In the genomic region with DNA sequence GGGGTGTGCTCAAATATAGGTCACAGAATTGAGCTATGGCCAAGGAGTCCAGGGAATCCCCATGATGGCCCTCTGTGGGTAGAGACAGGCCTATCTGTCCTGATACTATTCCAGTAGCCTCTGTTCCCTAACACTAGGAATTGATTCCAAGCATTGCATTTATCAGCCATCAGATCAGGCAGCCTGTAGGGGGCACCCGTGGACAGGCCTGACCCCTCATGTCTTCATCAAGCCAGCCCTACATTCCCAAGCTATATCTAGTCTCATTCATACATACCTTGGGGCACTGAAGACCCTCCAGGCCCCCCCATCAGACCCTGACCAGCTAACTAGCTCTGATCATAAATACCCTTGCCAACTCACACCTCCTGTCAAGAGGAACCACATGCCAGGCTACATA, we compare ENCODE assay signal across 8 mouse cellular contexts. TPM values are rescaled to one million over a fixed set of nuclear protein-coding genes. Genes with fewer than 3 reads are reported as not detected.
DNase-seq lines count a peak whose midpoint lies in the region; ATAC-seq and TF ChIP-seq lines count a peak whose summit lies in the region.

No protein-coding gene starts in this region.

- 0% methylated on average over 1 of the region's 1 CpGs for WGBS in lung, postnatal 0 days

- no peaks in the 10 kb centered on the region for H3K9me3 ChIP-seq in lung, postnatal 0 days (ENCODE audit: low read length)

- H3K9ac ChIP-seq in lung, postnatal 0 days (replicated peaks; ENCODE audit: low read depth), result no peak overlapping the region

- H3K27me3 ChIP-seq in lung, postnatal 0 days (replicated peaks; ENCODE audit: insufficient read depth, low read length), result no peaks in the 10 kb centered on the region

- ATAC-seq in cerebellum, adult (ENCODE audit: insufficient number of reproducible peaks, low FRiP score, low TSS enrichment), result no peak
- peak; percentile 30 for ATAC-seq in lung, postnatal 0 days

- DNase-seq in cerebellum, adult 9-10 months, result peak; percentile 36
- DNase-seq in ovary, postnatal 36 days (ENCODE audit: low spot score), result peak; percentile 46
- DNase-seq in ovary, postnatal 10 days (ENCODE audit: low spot score), result no peak
- DNase-seq in kidney, adult 9 months, result peak; percentile 74
- peak; percentile 74 for DNase-seq in lung, postnatal 0 days (ENCODE audit: low spot score)
- DNase-seq in thymus, postnatal 25 days, result peak; percentile 31

- no peak overlapping the region for H3K4me2 ChIP-seq in lung, postnatal 0 days (replicated peaks; ENCODE audit: low read depth, low read length)

- 0 out of 2 replicates have a peak, but pooled peaks cover 5% of the 10 kb centered on the region for H3K36me3 ChIP-seq in lung, postnatal 0 days (ENCODE audit: insufficient read depth, low read length)

- peak; percentile 73 for TF ChIP-seq CTCF in cortical plate, adult 2 months (IDR thresholded peaks at IDR 0.05; ENCODE audit: extremely low read depth, insufficient read depth, low read length)
- peak; percentile 88 for TF ChIP-seq CTCF in lung, postnatal 0 days (IDR thresholded peaks at IDR 0.05)

- H3K4me1 ChIP-seq in cortical plate, adult 2 months (ENCODE audit: control insufficient read depth, insufficient read depth, low read length), result no peaks in the 10 kb centered on the region
- no peaks in the 10 kb centered on the region for H3K4me1 ChIP-seq in lung, postnatal 0 days (ENCODE audit: insufficient read depth, low read depth, low read length)

- H3K4me3 ChIP-seq in cortical plate, adult 2 months (ENCODE audit: insufficient read depth, low read length), result no peak overlapping the region
- no peak overlapping the region for H3K4me3 ChIP-seq in lung, postnatal 0 days (ENCODE audit: low read depth, low read length)

- no peak overlapping the region for H3K27ac ChIP-seq in cortical plate, adult 2 months (ENCODE audit: insufficient read depth, low read length)
- H3K27ac ChIP-seq in lung, postnatal 0 days (ENCODE audit: low read length), result no peak overlapping the region

- TF ChIP-seq POLR2A in cortical plate, adult 2 months (IDR thresholded peaks at IDR 0.05; ENCODE audit: extremely low read depth, insufficient read depth, low read length), result no peak

- TF ChIP-seq EP300 in lung, postnatal 0 days (IDR thresholded peaks at IDR 0.05), result no peak

RNA-seq across cellular contexts. Expression of a gene that starts 17.7 kb away (rescaled TPM):
- polyA plus RNA-seq in cortical plate, adult 2 months (2012; rRNA removed), result 37.1 and 37.7 TPM in 2 replicates
- 22.5 and 25.1 TPM in 2 replicates for polyA plus RNA-seq in lung, postnatal 0 days (2015; fragmentation: Nextera tagmentation; extraction: Ambion mirVana)

RNA-seq across cellular contexts. Expression of a gene that starts 18.0 kb away (rescaled TPM):
- 9.3 and 11.4 TPM in 2 replicates for polyA plus RNA-seq in cortical plate, adult 2 months (2012; rRNA removed)
- 12.5 and 14.5 TPM in 2 replicates for polyA plus RNA-seq in lung, postnatal 0 days (2015; fragmentation: Nextera tagmentation; extraction: Ambion mirVana)

RNA-seq across cellular contexts. Expression of a gene that starts 23.6 kb away (rescaled TPM):
- 27.6 and 28.4 TPM in 2 replicates for polyA plus RNA-seq in cortical plate, adult 2 months (2012; rRNA removed)
- 81.2 and 85.6 TPM in 2 replicates for polyA plus RNA-seq in lung, postnatal 0 days (2015; fragmentation: Nextera tagmentation; extraction: Ambion mirVana)

RNA-seq across cellular contexts. Expression of a gene that starts 45.5 kb away (rescaled TPM):
- polyA plus RNA-seq in cortical plate, adult 2 months (2012; rRNA removed), result 150 and 169 TPM in 2 replicates
- 67.9 and 72.5 TPM in 2 replicates for polyA plus RNA-seq in lung, postnatal 0 days (2015; fragmentation: Nextera tagmentation; extraction: Ambion mirVana)

RNA-seq across cellular contexts. Expression of a gene that starts 46.2 kb away (rescaled TPM):
- 0.73 and 1.0 TPM in 2 replicates for polyA plus RNA-seq in cortical plate, adult 2 months (2012; rRNA removed)
- polyA plus RNA-seq in lung, postnatal 0 days (2015; fragmentation: Nextera tagmentation; extraction: Ambion mirVana), result 0.37 and 0.41 TPM in 2 replicates
